Mouse (Mus musculus): Measurements from ENCODE around the gene C1qtnf9. TPM values are rescaled to one million over a fixed set of nuclear protein-coding genes. Genes with fewer than 3 reads are reported as not detected.

Gene C1qtnf9
- polyA plus RNA-seq, 1 experiment = 1.1 TPM

DNA sequence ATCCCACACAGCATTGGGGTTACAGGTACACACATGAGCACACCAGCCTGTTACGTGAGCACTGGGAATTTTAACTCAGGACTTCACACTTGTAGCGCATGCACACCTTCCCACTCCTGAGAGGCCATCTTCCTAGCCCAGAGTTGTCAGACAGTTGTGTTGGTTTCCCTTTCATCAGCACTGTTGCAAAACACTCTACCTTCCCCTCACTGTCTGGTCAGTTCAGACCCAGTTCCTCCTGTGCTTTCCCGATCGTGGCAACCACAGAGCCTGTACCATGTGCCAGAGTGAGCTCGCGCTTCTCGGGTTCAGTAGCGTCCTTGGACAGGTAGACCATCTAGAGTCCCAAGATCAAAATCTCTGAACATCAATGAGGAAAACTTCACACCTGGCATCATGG lies 10.7 kb upstream of the C1qtnf9 start:
- H3K36me3 ChIP-seq (ENCODE audit: control insufficient read depth, insufficient read depth, low read length) = no peaks in the 10 kb centered on the region
- no peak overlapping the region for H3K4me3 ChIP-seq (ENCODE audit: control insufficient read depth, low read depth, low read length)
- H3K27ac ChIP-seq (ENCODE audit: control insufficient read depth, insufficient read depth, low read depth, low read length) = no peak overlapping the region
- no peaks in the 10 kb centered on the region for H3K4me1 ChIP-seq (ENCODE audit: control insufficient read depth, insufficient read depth, low read length)
- H3K27me3 ChIP-seq (ENCODE audit: control insufficient read depth, insufficient read depth, low read length) = no peaks in the 10 kb centered on the region
- TF ChIP-seq CTCF (IDR thresholded peaks at IDR 0.05; ENCODE audit: control insufficient read depth, insufficient read depth, insufficient replicate concordance, low read depth, low read length) (no peak), POLR2A (IDR thresholded peaks at IDR 0.05; ENCODE audit: control insufficient read depth, low read depth, low read length) (no peak)

DNA sequence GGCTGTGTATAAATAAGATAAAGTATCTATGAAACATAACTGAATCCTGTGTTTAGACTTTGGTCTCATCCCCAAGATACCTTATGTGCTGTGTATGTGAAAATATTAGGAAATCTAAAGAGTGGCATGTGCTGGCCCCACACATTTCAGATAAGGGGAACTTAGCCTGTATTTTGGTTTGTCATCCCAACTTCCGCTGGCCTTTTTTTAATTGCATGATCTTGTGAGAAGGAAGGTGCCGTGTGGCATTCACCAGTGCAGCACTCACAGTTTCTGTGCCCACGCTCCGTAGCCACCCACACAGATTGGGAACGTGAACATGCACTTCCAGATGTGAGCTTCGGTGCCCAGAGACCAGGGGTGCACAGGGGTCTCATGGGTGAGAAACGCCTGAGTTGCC lies 10.2 kb upstream of the C1qtnf9 start:
- H3K4me1 ChIP-seq (ENCODE audit: control insufficient read depth, insufficient read depth, low read length) = no peaks in the 10 kb centered on the region
- TF ChIP-seq POLR2A (IDR thresholded peaks at IDR 0.05; ENCODE audit: control insufficient read depth, low read depth, low read length) (no peak), CTCF (IDR thresholded peaks at IDR 0.05; ENCODE audit: control insufficient read depth, insufficient read depth, insufficient replicate concordance, low read depth, low read length) (no peak)
- no peaks in the 10 kb centered on the region for H3K27me3 ChIP-seq (ENCODE audit: control insufficient read depth, insufficient read depth, low read length)
- H3K36me3 ChIP-seq (ENCODE audit: control insufficient read depth, insufficient read depth, low read length) = no peaks in the 10 kb centered on the region
- no peak overlapping the region for H3K27ac ChIP-seq (ENCODE audit: control insufficient read depth, insufficient read depth, low read depth, low read length)
- H3K4me3 ChIP-seq (ENCODE audit: control insufficient read depth, low read depth, low read length) = no peak overlapping the region

DNA sequence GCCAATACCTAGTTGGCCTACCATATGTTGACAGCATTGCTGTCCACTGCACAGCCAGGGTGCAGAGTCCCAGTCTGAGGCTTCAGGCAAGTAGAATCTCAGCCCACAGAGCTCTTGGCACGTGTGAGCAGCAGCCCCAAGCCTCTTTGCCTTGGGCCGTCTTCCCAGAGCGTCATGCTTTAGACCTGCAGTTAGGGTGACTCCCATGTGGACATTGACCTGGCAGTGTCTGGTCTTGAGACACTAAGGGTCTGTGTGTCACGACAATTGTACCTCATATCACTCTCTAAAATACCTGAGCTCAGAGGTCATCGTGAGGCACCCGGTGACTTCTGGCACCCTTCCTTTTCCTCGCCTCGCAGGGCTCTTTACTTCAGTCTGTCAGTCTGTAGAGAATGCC lies 8.8 kb upstream of the C1qtnf9 start:
- TF ChIP-seq CTCF (IDR thresholded peaks at IDR 0.05; ENCODE audit: control insufficient read depth, insufficient read depth, insufficient replicate concordance, low read depth, low read length) (no peak), POLR2A (IDR thresholded peaks at IDR 0.05; ENCODE audit: control insufficient read depth, low read depth, low read length) (no peak)
- H3K4me3 ChIP-seq (ENCODE audit: control insufficient read depth, low read depth, low read length) = no peak overlapping the region
- no peak overlapping the region for H3K27ac ChIP-seq (ENCODE audit: control insufficient read depth, insufficient read depth, low read depth, low read length)
- no peaks in the 10 kb centered on the region for H3K27me3 ChIP-seq (ENCODE audit: control insufficient read depth, insufficient read depth, low read length)
- no peaks in the 10 kb centered on the region for H3K36me3 ChIP-seq (ENCODE audit: control insufficient read depth, insufficient read depth, low read length)
- no peaks in the 10 kb centered on the region for H3K4me1 ChIP-seq (ENCODE audit: control insufficient read depth, insufficient read depth, low read length)

DNA sequence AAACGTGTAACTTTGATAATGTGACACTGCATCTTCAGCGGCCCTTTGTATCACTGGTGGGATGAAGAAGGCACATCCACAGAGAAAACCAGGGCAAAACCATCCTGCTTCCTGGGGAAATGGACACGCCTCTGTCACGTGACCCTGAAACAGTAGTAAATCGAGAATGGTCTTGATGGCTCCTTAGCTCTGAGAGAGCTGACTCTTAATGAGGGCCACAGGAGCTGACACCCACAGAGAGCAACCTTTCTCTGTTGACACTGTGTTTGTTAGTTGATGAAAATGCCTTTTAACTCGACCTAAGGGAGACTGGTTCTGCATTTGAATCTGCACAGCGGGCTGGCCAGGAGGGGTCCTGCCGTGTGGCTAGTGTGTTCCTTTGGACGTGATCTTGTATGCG lies 6.1 kb upstream of the C1qtnf9 start:
- Histone ChIP-seq H3K4me1 (ENCODE audit: control insufficient read depth, insufficient read depth, low read length) (no peaks in the 10 kb centered on the region; the same call in 1 of the 2 replicates), H3K4me3 (ENCODE audit: control insufficient read depth, low read depth, low read length) (no peak overlapping the region), H3K27me3 (ENCODE audit: control insufficient read depth, insufficient read depth, low read length) (no peaks in the 10 kb centered on the region), H3K27ac (ENCODE audit: control insufficient read depth, insufficient read depth, low read depth, low read length) (no peak overlapping the region), H3K36me3 (ENCODE audit: control insufficient read depth, insufficient read depth, low read length) (no peaks in the 10 kb centered on the region)
- no peak for TF ChIP-seq CTCF (IDR thresholded peaks at IDR 0.05; ENCODE audit: control insufficient read depth, insufficient read depth, insufficient replicate concordance, low read depth, low read length)
- TF ChIP-seq POLR2A (IDR thresholded peaks at IDR 0.05; ENCODE audit: control insufficient read depth, low read depth, low read length) = no peak

DNA sequence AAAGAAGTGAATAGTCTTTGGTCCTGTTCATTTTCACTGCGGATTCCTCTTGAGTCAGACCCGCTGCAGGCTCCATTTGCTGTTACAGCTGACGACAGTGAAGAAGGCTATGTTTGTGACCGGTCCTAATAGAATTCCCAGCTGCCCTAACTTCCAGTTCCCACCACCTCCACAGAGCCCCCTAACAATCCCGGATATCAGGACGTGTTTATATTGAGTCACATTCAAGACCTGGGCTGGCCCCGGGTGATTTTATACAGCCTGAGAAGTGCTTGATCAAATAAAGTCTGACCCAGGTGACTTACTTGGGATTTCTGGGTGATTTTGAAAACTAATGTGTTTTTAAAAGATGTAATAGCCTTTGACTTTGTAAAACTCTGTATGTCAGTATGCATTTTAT lies 5.2 kb upstream of the C1qtnf9 start:
- Histone ChIP-seq H3K4me1 (ENCODE audit: control insufficient read depth, insufficient read depth, low read length) (no peaks in the 10 kb centered on the region; the same call in 1 of the 2 replicates), H3K27me3 (ENCODE audit: control insufficient read depth, insufficient read depth, low read length) (no peaks in the 10 kb centered on the region), H3K36me3 (ENCODE audit: control insufficient read depth, insufficient read depth, low read length) (no peaks in the 10 kb centered on the region), H3K27ac (ENCODE audit: control insufficient read depth, insufficient read depth, low read depth, low read length) (no peak overlapping the region), H3K4me3 (ENCODE audit: control insufficient read depth, low read depth, low read length) (no peak overlapping the region)
- TF ChIP-seq POLR2A (IDR thresholded peaks at IDR 0.05; ENCODE audit: control insufficient read depth, low read depth, low read length) (no peak), CTCF (IDR thresholded peaks at IDR 0.05; ENCODE audit: control insufficient read depth, insufficient read depth, insufficient replicate concordance, low read depth, low read length) (no peak)

DNA sequence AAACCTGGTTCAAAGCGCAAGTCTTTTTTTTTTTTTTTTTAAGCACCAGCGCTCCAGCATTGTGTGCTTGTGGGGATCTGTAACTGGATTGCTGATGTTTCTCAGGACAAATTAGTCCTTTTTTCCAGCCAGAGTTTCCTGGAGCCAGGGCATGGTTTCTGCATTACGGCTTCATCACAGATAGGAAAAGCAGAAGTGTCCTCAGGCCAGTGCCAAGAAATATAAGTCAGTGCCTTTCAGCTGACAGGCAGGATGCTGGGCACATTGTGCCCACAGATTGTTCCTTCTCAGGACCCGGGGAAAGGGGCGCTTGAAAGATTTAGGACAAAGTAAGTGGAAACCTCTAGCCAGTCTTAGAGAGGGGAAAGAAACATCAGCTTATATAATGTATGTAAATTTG lies 4.2 kb upstream of the C1qtnf9 start:
- Histone ChIP-seq H3K27ac (ENCODE audit: control insufficient read depth, insufficient read depth, low read depth, low read length) (no peak overlapping the region), H3K4me1 (ENCODE audit: control insufficient read depth, insufficient read depth, low read length) (no peaks in the 10 kb centered on the region; the same call in 1 of the 2 replicates), H3K36me3 (ENCODE audit: control insufficient read depth, insufficient read depth, low read length) (no peaks in the 10 kb centered on the region), H3K27me3 (ENCODE audit: control insufficient read depth, insufficient read depth, low read length) (no peaks in the 10 kb centered on the region), H3K4me3 (ENCODE audit: control insufficient read depth, low read depth, low read length) (no peak overlapping the region)
- no peak for TF ChIP-seq POLR2A (IDR thresholded peaks at IDR 0.05; ENCODE audit: control insufficient read depth, low read depth, low read length)
- TF ChIP-seq CTCF (IDR thresholded peaks at IDR 0.05; ENCODE audit: control insufficient read depth, insufficient read depth, insufficient replicate concordance, low read depth, low read length) = no peak

DNA sequence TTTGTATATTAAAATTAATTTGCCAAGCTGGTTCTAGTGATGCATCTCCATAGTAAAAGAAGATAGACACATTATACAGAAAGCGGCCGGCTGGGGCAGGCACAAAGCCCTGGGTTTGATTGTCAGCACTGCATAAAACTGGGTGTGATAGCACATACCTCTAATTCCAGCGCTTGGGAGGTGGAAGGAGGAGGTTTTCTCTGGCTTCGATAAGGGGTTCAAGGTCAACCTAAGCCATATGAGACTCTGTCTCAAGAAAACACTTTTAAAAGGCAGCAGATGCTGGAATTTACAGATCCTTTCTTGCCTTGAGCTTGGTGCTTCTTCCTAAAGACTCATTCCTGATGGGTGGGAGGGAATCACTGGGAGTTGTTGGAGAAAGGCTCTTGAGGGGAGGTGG lies 3.4 kb upstream of the C1qtnf9 start:
- TF ChIP-seq CTCF (IDR thresholded peaks at IDR 0.05; ENCODE audit: control insufficient read depth, insufficient read depth, insufficient replicate concordance, low read depth, low read length) = no peak
- TF ChIP-seq POLR2A (IDR thresholded peaks at IDR 0.05; ENCODE audit: control insufficient read depth, low read depth, low read length) = no peak
- Histone ChIP-seq H3K27ac (ENCODE audit: control insufficient read depth, insufficient read depth, low read depth, low read length) (no peak overlapping the region), H3K36me3 (ENCODE audit: control insufficient read depth, insufficient read depth, low read length) (no peaks in the 10 kb centered on the region), H3K4me1 (ENCODE audit: control insufficient read depth, insufficient read depth, low read length) (no peaks in the 10 kb centered on the region; the same call in 1 of the 2 replicates), H3K4me3 (ENCODE audit: control insufficient read depth, low read depth, low read length) (no peak overlapping the region), H3K27me3 (ENCODE audit: control insufficient read depth, insufficient read depth, low read length) (no peaks in the 10 kb centered on the region)

DNA sequence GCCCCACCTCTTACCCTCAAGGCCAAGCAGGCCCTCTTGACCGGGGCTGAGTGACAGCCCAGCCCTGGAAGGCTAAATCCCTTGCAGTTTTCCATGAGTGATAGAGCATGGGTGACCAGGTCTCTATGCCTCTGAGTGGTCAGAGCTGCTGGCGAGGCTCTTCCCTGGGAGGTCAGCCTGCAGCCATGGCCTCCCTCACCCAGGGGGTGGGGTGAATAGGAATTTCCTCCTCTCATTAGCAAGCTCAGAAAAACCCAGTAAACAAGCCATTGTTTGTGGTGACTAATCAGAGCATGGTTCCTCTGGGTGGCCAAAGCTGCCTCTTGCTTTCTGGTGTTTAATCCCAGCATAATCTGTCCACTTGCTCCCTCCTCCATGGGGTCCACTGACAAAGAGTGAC lies 2.9 kb upstream of the C1qtnf9 start:
- no peaks in the 10 kb centered on the region for H3K27me3 ChIP-seq (ENCODE audit: control insufficient read depth, insufficient read depth, low read length)

More for the DNA sequence above, 2.9 kb upstream of the C1qtnf9 start:
- no peak overlapping the region for H3K4me3 ChIP-seq (ENCODE audit: control insufficient read depth, low read depth, low read length)
- no peaks in the 10 kb centered on the region for H3K36me3 ChIP-seq (ENCODE audit: control insufficient read depth, insufficient read depth, low read length)
- TF ChIP-seq POLR2A (IDR thresholded peaks at IDR 0.05; ENCODE audit: control insufficient read depth, low read depth, low read length) (no peak), CTCF (IDR thresholded peaks at IDR 0.05; ENCODE audit: control insufficient read depth, insufficient read depth, insufficient replicate concordance, low read depth, low read length) (no peak)
- no peak overlapping the region for H3K27ac ChIP-seq (ENCODE audit: control insufficient read depth, insufficient read depth, low read depth, low read length)
- H3K4me1 ChIP-seq (ENCODE audit: control insufficient read depth, insufficient read depth, low read length) = no peaks in the 10 kb centered on the region; the same call in 1 of the 2 replicates
